Mouse (Mus musculus) ES-Bruce4 (cell line): Measurements from ENCODE around the gene Rpsa. TPM values are rescaled to one million over a fixed set of nuclear protein-coding genes. Genes with fewer than 3 reads are reported as not detected.

Source experiments
- H3K27ac ChIP-seq: 2 replicates; pipeline ENCODE4 v1.5.1; 2012; ENCODE audit warnings: low read length, inconsistent platforms; ENCODE audit not compliant: insufficient read depth
- H3K27me3 ChIP-seq: 2 replicates; pipeline ENCODE4 v1.6.1; 2012; ENCODE audit warnings: mild to moderate bottlenecking, low read length, inconsistent platforms; ENCODE audit not compliant: control insufficient read depth, poor library complexity, insufficient read depth, severe bottlenecking
- H3K36me3 ChIP-seq: 2 replicates; pipeline ENCODE4 v1.6.1; 2012; ENCODE audit warnings: inconsistent platforms, mild to moderate bottlenecking, low read length, moderate library complexity; ENCODE audit not compliant: control insufficient read depth, poor library complexity, insufficient read depth, severe bottlenecking
- H3K4me1 ChIP-seq: one replicate; pipeline ENCODE4 v1.8.1; 2011; ENCODE audit warnings: low read length; ENCODE audit not compliant: control insufficient read depth, insufficient read depth
- H3K4me3 ChIP-seq: 2 replicates; pipeline ENCODE4 v1.5.1; 2011; ENCODE audit warnings: low read depth, mild to moderate bottlenecking, low read length
- H3K9ac ChIP-seq: 2 replicates; pipeline ENCODE4 v1.6.1; 2012; ENCODE audit warnings: low read depth, mild to moderate bottlenecking, inconsistent platforms; ENCODE audit not compliant: poor library complexity, severe bottlenecking
- H3K9me3 ChIP-seq: replicated peaks from 2 replicates; pipeline ENCODE4 v1.6.1; 2012; ENCODE audit warnings: mild to moderate bottlenecking, low read length, inconsistent platforms; ENCODE audit not compliant: control insufficient read depth, poor library complexity, insufficient read depth, severe bottlenecking
- CTCF ChIP-seq: IDR thresholded peaks from one replicate; pipeline ENCODE4 v1.8.1; 2011; ENCODE audit warnings: low read depth, low read length
- EP300 ChIP-seq: IDR thresholded peaks from 2 replicates; pipeline ENCODE4 v1.6.1; 2011; ENCODE audit warnings: low read depth, low read length; ENCODE audit not compliant: insufficient read depth
- POLR2A ChIP-seq: IDR thresholded peaks from one replicate; pipeline ENCODE4 v1.8.1; 2011; ENCODE audit warnings: low read length; ENCODE audit not compliant: insufficient read depth
- polyA plus RNA-seq: library from polyadenylated mRNA; stranded (reverse); fragments of >200 nt; gene quantifications from 2 replicates; pipeline ENCODE4 v1.2.4, GENCODE M21; 2011; ENCODE audit warnings: low read depth; ENCODE audit not compliant: missing spikeins, insufficient read depth, insufficient read length

Rpsa gene
- 2,205 and 2,405 TPM in 2 replicates for polyA plus RNA-seq

- H3K4me1 ChIP-seq = no peaks in the 10 kb centered on the region
- TF ChIP-seq EP300 (0 out of 2 replicates have a peak, but pooled peaks have one; percentile 14), POLR2A (no peak)
- H3K27ac ChIP-seq = peak within 1 kb of the TSS; percentile 59
- peak within 1 kb of the TSS; percentile 99 for H3K4me3 ChIP-seq
- H3K9me3 ChIP-seq = no peaks in the 10 kb centered on the region
- no peaks in the 10 kb centered on the region for H3K27me3 ChIP-seq
- peaks cover 48% of the 10 kb centered on the region for H3K36me3 ChIP-seq
- H3K9ac ChIP-seq = peak within 1 kb of the TSS; percentile 98
These were observed at the start of gene Rpsa for GRCm38 (mm10) chr9:120127538-120128251. TSS of gene Rpsa (plus strand) at chr9:120127689.

- Histone ChIP-seq H3K27me3 (no peaks in the 10 kb centered on the region), H3K27ac (no peak overlapping the region), H3K4me3 (no peak overlapping the region), H3K4me1 (no peaks in the 10 kb centered on the region), H3K9ac (no peak overlapping the region), H3K9me3 (0 out of 2 replicates have a peak, but pooled peaks cover 4% of the 10 kb centered on the region), H3K36me3 (no peaks in the 10 kb centered on the region)
- TF ChIP-seq POLR2A (no peak), EP300 (no peak), CTCF (no peak)
These were observed 49.2 kb upstream of the Rpsa start for GRCm38 (mm10) chr9:120078241-120078640.

GRCm38 (mm10) chr9:120079901-120080300, 47.6 kb upstream of the Rpsa start:
- H3K4me3 ChIP-seq = no peak overlapping the region
- H3K9me3 ChIP-seq = 0 out of 2 replicates have a peak, but pooled peaks cover 4% of the 10 kb centered on the region
- H3K9ac ChIP-seq = no peak overlapping the region
- TF ChIP-seq POLR2A (no peak), CTCF (no peak), EP300 (no peak)
- H3K4me1 ChIP-seq = no peaks in the 10 kb centered on the region
- H3K27me3 ChIP-seq = no peaks in the 10 kb centered on the region
- H3K36me3 ChIP-seq = no peaks in the 10 kb centered on the region
- H3K27ac ChIP-seq = no peak overlapping the region

- TF ChIP-seq EP300 (no peak), POLR2A (no peak), CTCF (peak; percentile 47)
- no peak overlapping the region for H3K9ac ChIP-seq
- no peaks in the 10 kb centered on the region for H3K27me3 ChIP-seq
- no peaks in the 10 kb centered on the region for H3K4me1 ChIP-seq
- H3K27ac ChIP-seq = no peak overlapping the region
- no peak overlapping the region for H3K4me3 ChIP-seq
- H3K36me3 ChIP-seq = no peaks in the 10 kb centered on the region
- H3K9me3 ChIP-seq = 0 out of 2 replicates have a peak, but pooled peaks cover 4% of the 10 kb centered on the region
These were observed 46.9 kb upstream of the Rpsa start for GRCm38 (mm10) chr9:120080546-120081108.

GRCm38 (mm10) chr9:120081247-120081646, 46.2 kb upstream of the Rpsa start:
- Histone ChIP-seq H3K36me3 (no peaks in the 10 kb centered on the region), H3K4me3 (no peak overlapping the region), H3K4me1 (no peaks in the 10 kb centered on the region), H3K9ac (no peak overlapping the region), H3K27me3 (no peaks in the 10 kb centered on the region), H3K27ac (no peak overlapping the region), H3K9me3 (0 out of 2 replicates have a peak, but pooled peaks cover 4% of the 10 kb centered on the region)
- TF ChIP-seq CTCF (peak; percentile 76), EP300 (0 out of 2 replicates have a peak, but pooled peaks have one; percentile 26), POLR2A (no peak)

GRCm38 (mm10) chr9:120081967-120082366, 45.5 kb upstream of the Rpsa start:
- no peaks in the 10 kb centered on the region for H3K27me3 ChIP-seq
- no peak overlapping the region for H3K4me3 ChIP-seq
- H3K4me1 ChIP-seq = no peaks in the 10 kb centered on the region
- no peak overlapping the region for H3K27ac ChIP-seq
- TF ChIP-seq CTCF (no peak), EP300 (no peak), POLR2A (no peak)
- 0 out of 2 replicates have a peak, but pooled peaks cover 4% of the 10 kb centered on the region for H3K9me3 ChIP-seq
- no peak overlapping the region for H3K9ac ChIP-seq
- H3K36me3 ChIP-seq = no peaks in the 10 kb centered on the region
